Comparison of ENCODE assay signal across 5 mouse cellular contexts in genomic region chr16:20925776-20926175, GRCm38 (mm10).
DNase-seq lines count a peak whose midpoint lies in the region; ATAC-seq lines count a peak whose summit lies in the region.
"Not testable (repeated sequence)": the region's sequence is repeated elsewhere in the genome, so short reads cannot be mapped to it uniquely, and the experiment has no call there.

No protein-coding gene starts in this region.

- H3K27ac ChIP-seq in midbrain, embryonic 11.5 days (ENCODE audit: low read depth, low read length) = not testable (repeated sequence)

- H3K4me1 ChIP-seq in midbrain, embryonic 11.5 days (ENCODE audit: control insufficient read depth, insufficient read depth, low read length) = not testable (repeated sequence)

- not testable (repeated sequence) for H3K9me3 ChIP-seq in midbrain, embryonic 11.5 days (ENCODE audit: control insufficient read depth, low read length)

- H3K36me3 ChIP-seq in midbrain, embryonic 11.5 days (ENCODE audit: control insufficient read depth, insufficient read depth, low read length) = not testable (repeated sequence)

- peak; percentile 33 for ATAC-seq in CD4-positive, CD25-positive, alpha-beta regulatory T cell, adult 4 months
- ATAC-seq in megakaryocyte, adult 5-6 weeks (ENCODE audit: poor library complexity, severe bottlenecking) = peak; percentile 83
- ATAC-seq in midbrain, embryonic 11.5 days (ENCODE audit: low FRiP score) = not testable (repeated sequence)

- H3K4me2 ChIP-seq in midbrain, embryonic 11.5 days = not testable (repeated sequence)

- DNase-seq in R1 (ENCODE audit: low read depth, low spot score) = peak; percentile 70
- DNase-seq in heart, adult 11 months = peak; percentile 10
- peak; percentile 72 for DNase-seq in midbrain, embryonic 11.5 days (ENCODE audit: low spot score, missing footprints)

- H3K9ac ChIP-seq in midbrain, embryonic 11.5 days (ENCODE audit: low read length) = not testable (repeated sequence)

- not testable (repeated sequence) for H3K27me3 ChIP-seq in midbrain, embryonic 11.5 days (ENCODE audit: control insufficient read depth, insufficient read depth, low read length)

- H3K4me3 ChIP-seq in midbrain, embryonic 11.5 days (ENCODE audit: low read depth, low read length) = not testable (repeated sequence)

Comparison
In these comparisons a context has a peak if more than half of its experiments do, and no peak if none do; other contexts are left out.
1. DNase-seq: peak in every context shown above with its lines; median percentile 72 in midbrain, embryonic 11.5 days; 70 in R1; 10 in heart, adult 11 months.